Comparison of ENCODE assay signal across 7 mouse cellular contexts in the genomic region with DNA sequence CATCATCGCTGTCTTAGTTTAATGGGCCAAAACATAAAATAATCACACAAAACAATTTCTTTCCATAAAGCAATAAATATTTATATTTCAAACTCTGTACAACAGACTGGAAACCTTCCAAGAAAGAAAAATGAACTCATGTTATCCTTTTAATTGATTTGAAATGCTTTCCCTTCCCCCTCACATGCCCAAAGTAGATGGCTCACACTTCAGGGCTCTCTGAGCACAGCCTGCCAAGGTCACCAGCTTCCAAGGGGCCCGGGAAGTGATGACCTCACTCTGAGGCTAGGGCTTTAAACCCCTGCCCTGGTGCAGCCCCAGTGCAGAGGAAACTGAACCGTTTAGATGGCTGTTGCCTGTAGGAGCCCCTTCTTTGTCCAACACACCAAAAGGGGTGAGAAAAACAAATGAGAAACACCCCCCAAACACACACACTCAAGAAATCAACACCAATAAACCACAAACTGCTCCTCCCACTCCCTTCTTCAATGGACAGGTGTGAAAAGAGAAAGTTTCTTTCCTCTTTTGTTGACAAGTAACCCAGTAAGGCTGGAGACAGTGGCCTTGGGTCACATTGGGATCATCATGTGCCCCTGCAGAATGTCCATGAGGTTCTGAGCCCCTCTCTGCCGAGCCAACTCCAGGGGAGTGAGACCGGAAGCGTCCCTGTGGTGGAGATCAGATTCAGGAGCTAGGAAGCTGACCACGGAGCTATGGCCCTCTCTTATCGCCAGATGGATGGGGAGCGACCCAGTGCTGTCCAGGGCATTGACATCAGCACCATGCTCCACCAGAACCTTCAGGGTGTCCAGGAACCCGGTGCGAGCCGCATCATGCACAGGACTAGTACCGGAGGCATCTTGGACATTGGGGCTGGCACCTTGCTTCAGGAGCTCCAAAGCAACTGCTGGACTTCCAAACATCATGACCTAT. TPM values are rescaled to one million over a fixed set of nuclear protein-coding genes. Genes with fewer than 3 reads are reported as not detected.
DNase-seq lines count a peak whose midpoint lies in the region; ATAC-seq and TF ChIP-seq lines count a peak whose summit lies in the region.

No protein-coding gene starts in this region.

- H3K4me1 ChIP-seq in neural tube, embryonic 11.5 days (ENCODE audit: control insufficient read depth, insufficient read depth, low read length) = peaks cover 18% of the 10 kb centered on the region
- H3K4me1 ChIP-seq in cortical plate, adult 2 months (ENCODE audit: control insufficient read depth, insufficient read depth, low read length) = peaks cover 8% of the 10 kb centered on the region; the same call in 1 of the 2 replicates
- H3K4me1 ChIP-seq in hindbrain, embryonic 16.5 days (ENCODE audit: control insufficient read depth, insufficient read depth, low read depth, low read length) = peaks cover 30% of the 10 kb centered on the region

- no peak for TF ChIP-seq POLR2A in cortical plate, adult 2 months (IDR thresholded peaks at IDR 0.05; ENCODE audit: extremely low read depth, insufficient read depth, low read length)

- no peak for ATAC-seq in neural tube, embryonic 11.5 days (ENCODE audit: insufficient read depth, low FRiP score, low TSS enrichment)
- no peak for ATAC-seq in hindbrain, embryonic 16.5 days

- no peaks in the 10 kb centered on the region for H3K9me3 ChIP-seq in neural tube, embryonic 11.5 days (ENCODE audit: control insufficient read depth, low read length)
- no peaks in the 10 kb centered on the region for H3K9me3 ChIP-seq in hindbrain, embryonic 16.5 days (ENCODE audit: control insufficient read depth, low read length)

- 78% methylated on average over 13 of the region's 13 CpGs for WGBS in neural tube, embryonic 11.5 days
- WGBS in hindbrain, embryonic 16.5 days = 76% methylated on average over 13 of the region's 13 CpGs

- TF ChIP-seq CTCF in cortical plate, adult 2 months (IDR thresholded peaks at IDR 0.05; ENCODE audit: extremely low read depth, insufficient read depth, low read length) = no peak

- no peak overlapping the region for H3K27ac ChIP-seq in neural tube, embryonic 11.5 days (ENCODE audit: low read depth, low read length)
- H3K27ac ChIP-seq in cortical plate, adult 2 months (ENCODE audit: insufficient read depth, low read length) = peak overlapping the region; percentile 53; the same call in 1 of the 2 replicates
- H3K27ac ChIP-seq in hindbrain, embryonic 16.5 days (ENCODE audit: low read depth, low read length) = peak overlapping the region; percentile 89

- H3K4me2 ChIP-seq in neural tube, embryonic 11.5 days (ENCODE audit: low read depth) = peak overlapping the region; percentile 78
- H3K4me2 ChIP-seq in hindbrain, embryonic 16.5 days (ENCODE audit: low read length) = peak overlapping the region; percentile 92

- no peak for DNase-seq in neural tube, embryonic 11.5 days (ENCODE audit: low spot score)
- no peak for DNase-seq in neural tube, embryonic 10.5 days (ENCODE audit: extremely low spot score, low spot score)
- peak; percentile 56 to 67 for DNase-seq in lung, postnatal 4 days
- DNase-seq in thymus, postnatal 25 days = peak; percentile 72
- no peak for DNase-seq in urinary bladder, postnatal 10 days (ENCODE audit: low spot score)

- peak overlapping the region; percentile 42; the same call in 1 of the 2 replicates for H3K9ac ChIP-seq in neural tube, embryonic 11.5 days (ENCODE audit: low read length)
- H3K9ac ChIP-seq in hindbrain, embryonic 16.5 days (ENCODE audit: low read depth, low read length) = peak overlapping the region; percentile 79

- H3K4me3 ChIP-seq in neural tube, embryonic 11.5 days (ENCODE audit: low read depth, low read length) = peak overlapping the region; percentile 79
- H3K4me3 ChIP-seq in cortical plate, adult 2 months (ENCODE audit: insufficient read depth, low read length) = peak overlapping the region; percentile 88
- peak overlapping the region; percentile 82 for H3K4me3 ChIP-seq in hindbrain, embryonic 16.5 days (ENCODE audit: low read length)

- H3K36me3 ChIP-seq in neural tube, embryonic 11.5 days (ENCODE audit: control insufficient read depth, insufficient read depth, low read length) = peaks cover 2% of the 10 kb centered on the region; the same call in 1 of the 2 replicates
- H3K36me3 ChIP-seq in hindbrain, embryonic 16.5 days (ENCODE audit: control insufficient read depth, insufficient read depth, low read length) = peaks cover 9% of the 10 kb centered on the region; the same call in 1 of the 2 replicates

- H3K27me3 ChIP-seq in neural tube, embryonic 11.5 days (ENCODE audit: control insufficient read depth, insufficient read depth, low read length) = no peaks in the 10 kb centered on the region
- no peaks in the 10 kb centered on the region for H3K27me3 ChIP-seq in hindbrain, embryonic 16.5 days (replicated peaks; ENCODE audit: control insufficient read depth, insufficient read depth, low read length)

RNA-seq across cellular contexts. Expression of a gene that starts 0.9 kb away (rescaled TPM):
- polyA plus RNA-seq in neural tube, embryonic 11.5 days (2014; fragmentation: Nextera tagmentation; extraction: Ambion mirVana) = 15.0 and 15.5 TPM in 2 replicates
- 42.6 and 47.2 TPM in 2 replicates for polyA plus RNA-seq in cortical plate, adult 2 months (2012; rRNA removed)
- 14.5 and 16.8 TPM in 2 replicates for polyA plus RNA-seq in hindbrain, embryonic 16.5 days (2015; fragmentation: Nextera tagmentation; extraction: Ambion mirVana)

RNA-seq across cellular contexts. Expression of a gene that starts 2.5 kb away (rescaled TPM):
- 79.4 and 87.1 TPM in 2 replicates for polyA plus RNA-seq in neural tube, embryonic 11.5 days (2014; fragmentation: Nextera tagmentation; extraction: Ambion mirVana)
- polyA plus RNA-seq in cortical plate, adult 2 months (2012; rRNA removed) = 74.1 and 76.9 TPM in 2 replicates
- polyA plus RNA-seq in hindbrain, embryonic 16.5 days (2015; fragmentation: Nextera tagmentation; extraction: Ambion mirVana) = 121 and 138 TPM in 2 replicates

RNA-seq across cellular contexts. Expression of a gene that starts 23.5 kb away (rescaled TPM):
- polyA plus RNA-seq in neural tube, embryonic 11.5 days (2014; fragmentation: Nextera tagmentation; extraction: Ambion mirVana) = 2.0 and 2.7 TPM in 2 replicates
- 2.4 and 2.5 TPM in 2 replicates for polyA plus RNA-seq in cortical plate, adult 2 months (2012; rRNA removed)
- polyA plus RNA-seq in hindbrain, embryonic 16.5 days (2015; fragmentation: Nextera tagmentation; extraction: Ambion mirVana) = 2.8 and 2.9 TPM in 2 replicates

RNA-seq across cellular contexts. Expression of a gene that starts 23.6 kb away (rescaled TPM):
- 47.2 and 55.1 TPM in 2 replicates for polyA plus RNA-seq in neural tube, embryonic 11.5 days (2014; fragmentation: Nextera tagmentation; extraction: Ambion mirVana)
- polyA plus RNA-seq in cortical plate, adult 2 months (2012; rRNA removed) = 40.3 and 42.7 TPM in 2 replicates
- 52.6 and 52.8 TPM in 2 replicates for polyA plus RNA-seq in hindbrain, embryonic 16.5 days (2015; fragmentation: Nextera tagmentation; extraction: Ambion mirVana)

RNA-seq across cellular contexts. Expression of a gene that starts 31.8 kb away (rescaled TPM):
- 79.1 and 81.5 TPM in 2 replicates for polyA plus RNA-seq in neural tube, embryonic 11.5 days (2014; fragmentation: Nextera tagmentation; extraction: Ambion mirVana)
- polyA plus RNA-seq in cortical plate, adult 2 months (2012; rRNA removed) = 54.1 and 55.3 TPM in 2 replicates
- 63.9 and 78.0 TPM in 2 replicates for polyA plus RNA-seq in hindbrain, embryonic 16.5 days (2015; fragmentation: Nextera tagmentation; extraction: Ambion mirVana)

Comparison
In these comparisons a context has a peak if more than half of its experiments do, and no peak if none do; other contexts are left out.
1. DNase-seq: peak in lung, postnatal 4 days (2 of 2) and thymus, postnatal 25 days (single experiment); none in neural tube, embryonic 11.5 days (single experiment), neural tube, embryonic 10.5 days (single experiment) and urinary bladder, postnatal 10 days (single experiment).
2. Peak in every context shown above with its lines, with median percentiles within 50 percentile points of each other: H3K4me3 ChIP-seq.